Mouse (Mus musculus): ENCODE results near the gene Fam126a.

GRCm38 (mm10) chr5:23919892-23920731 lies 110.4 kb downstream of the Fam126a start:
- TF ChIP-seq POLR2A (IDR thresholded peaks at IDR 0.05; ENCODE audit: borderline replicate concordance, insufficient read depth, low read length), result no peak
- TF ChIP-seq CTCF (IDR thresholded peaks at IDR 0.05; ENCODE audit: borderline replicate concordance, insufficient read depth, low read depth, low read length), result no peak
